Mouse (Mus musculus) limb, embryonic 13.5 days (tissue): ENCODE measurements around the gene Rad54l. TPM values are rescaled to one million over a fixed set of nuclear protein-coding genes. Genes with fewer than 3 reads are reported as not detected.

Experiments used
- ATAC-seq: fragments of 200-750 bp; cut with Nextera tagmentation; 2 replicates; pipeline ENCODE4 v1.8.0; 2017; ENCODE audit warnings: low read depth, moderate number of reproducible peaks, moderate TSS enrichment; ENCODE audit not compliant: low FRiP score
- H3K27ac ChIP-seq: fragments of 300-500 bp; sonication (generic); 2 replicates; pipeline ENCODE4 v1.5.1; 2015; ENCODE audit warnings: inconsistent platforms, mild to moderate bottlenecking, moderate library complexity
- H3K27me3 ChIP-seq: fragments of 300-500 bp; sonication (generic); 2 replicates; pipeline ENCODE4 v1.6.1; 2015; ENCODE audit warnings: mild to moderate bottlenecking, inconsistent platforms
- H3K36me3 ChIP-seq: fragments of 300-500 bp; sonication (generic); 2 replicates; pipeline ENCODE4 v1.6.1; 2015; ENCODE audit warnings: inconsistent platforms, mild to moderate bottlenecking, moderate library complexity
- H3K4me1 ChIP-seq: fragments of 300-500 bp; sonication (generic); 2 replicates; pipeline ENCODE4 v1.6.1; 2015; ENCODE audit warnings: inconsistent platforms
- H3K4me2 ChIP-seq: fragments of 300-500 bp; sonication (generic); replicated peaks from 2 replicates; pipeline ENCODE4 v1.6.1; 2015; ENCODE audit warnings: inconsistent platforms, mild to moderate bottlenecking, moderate library complexity
- H3K4me3 ChIP-seq: fragments of 300-500 bp; sonication (generic); 2 replicates; pipeline ENCODE4 v1.5.1; 2015; ENCODE audit warnings: moderate library complexity, mild to moderate bottlenecking, inconsistent platforms
- H3K9ac ChIP-seq: fragments of 300-500 bp; sonication (generic); 2 replicates; pipeline ENCODE4 v1.6.1; 2015; ENCODE audit warnings: mild to moderate bottlenecking, inconsistent platforms
- H3K9me3 ChIP-seq: fragments of 300-500 bp; sonication (generic); 2 replicates; pipeline ENCODE4 v1.6.1; 2016; ENCODE audit warnings: inconsistent platforms
- WGBS: fragments of 180-500 bp; shearing (Covaris S2); methylation state at CpG from one replicate; pipeline ENCODE4 v1.1.7; 2015; 5-methylcytosine and 5-hydroxymethylcytosine counted together
- polyA plus RNA-seq: library from polyadenylated mRNA; unstranded; fragments of >200 nt; fragmentation: Nextera tagmentation; extraction: Ambion mirVana; gene quantifications from 2 replicates; pipeline ENCODE4 v1.2.1, GENCODE M21; 2015

Rad54l gene
- polyA plus RNA-seq, 1 experiment from 2014 or later: 38.0 TPM

DNA sequence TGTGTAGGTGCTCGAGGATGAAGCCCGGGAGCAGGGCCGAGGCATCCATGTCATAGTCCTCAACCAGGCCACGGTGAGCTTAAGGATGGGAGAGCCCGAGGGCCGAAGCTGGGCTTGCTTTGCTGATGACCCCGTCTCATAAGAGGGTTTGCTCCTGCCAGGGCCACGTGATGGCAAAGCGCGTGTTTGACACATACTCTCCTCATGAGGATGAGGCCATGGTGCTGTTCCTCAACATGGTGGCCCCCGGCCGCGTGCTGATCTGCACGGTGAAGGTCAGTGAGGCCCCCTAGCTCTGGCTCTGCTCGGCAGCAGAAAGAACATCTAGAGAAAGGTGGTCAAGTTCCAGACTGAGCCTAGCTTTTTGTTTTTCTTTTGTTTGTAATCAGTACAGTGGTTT is 29.2 kb upstream of the Rad54l start:
- H3K9ac ChIP-seq: peak overlapping the region; percentile 31; the same call in 1 of the 2 replicates
- no peak overlapping the region for H3K27ac ChIP-seq
- no peak for ATAC-seq
- H3K9me3 ChIP-seq: no peaks in the 10 kb centered on the region
- no peak overlapping the region for H3K4me2 ChIP-seq
- H3K4me1 ChIP-seq: peaks cover 14% of the 10 kb centered on the region
- 92% methylated on average over 15 of the region's 15 CpGs for WGBS
- H3K4me3 ChIP-seq: no peak overlapping the region
- H3K27me3 ChIP-seq: no peaks in the 10 kb centered on the region
- peaks cover 63% of the 10 kb centered on the region for H3K36me3 ChIP-seq

DNA sequence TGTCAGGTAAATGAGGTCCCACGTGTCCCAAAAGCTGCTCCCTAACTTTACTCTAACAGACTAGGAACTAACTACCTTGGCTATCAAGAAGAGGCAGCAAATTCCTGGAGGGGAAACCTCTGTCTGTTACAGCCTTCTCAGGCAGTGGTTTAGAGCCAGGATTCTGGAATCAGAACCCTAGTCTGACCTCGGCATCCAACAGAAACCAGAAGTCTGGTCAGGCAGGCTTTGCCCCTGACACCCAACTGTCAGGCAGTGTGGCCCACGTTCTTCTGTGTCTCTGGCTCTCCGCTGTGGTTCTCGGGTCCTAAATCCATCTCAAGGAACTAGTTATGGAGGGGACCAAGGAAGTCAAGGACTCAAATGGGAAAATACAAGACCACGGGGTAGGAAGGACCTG is 27.7 kb upstream of the Rad54l start, which contains the start of gene Lurap1:
Gene Lurap1 (minus strand): TSS at position 101 of the 400 bp plus-strand sequence.
- H3K4me3 ChIP-seq: peak within 1 kb of the TSS; percentile 77
- no peaks in the 10 kb centered on the region for H3K9me3 ChIP-seq
- H3K27ac ChIP-seq: peak within 1 kb of the TSS; percentile 84
- peaks cover 48% of the 10 kb centered on the region for H3K36me3 ChIP-seq
- no peaks in the 10 kb centered on the region for H3K27me3 ChIP-seq
- WGBS: 73% methylated on average over 6 of the region's 6 CpGs
- H3K4me2 ChIP-seq: peak within 1 kb of the TSS; percentile 88
- peaks cover 14% of the 10 kb centered on the region for H3K4me1 ChIP-seq
- no peak for ATAC-seq
- peak within 1 kb of the TSS; percentile 94 for H3K9ac ChIP-seq

DNA sequence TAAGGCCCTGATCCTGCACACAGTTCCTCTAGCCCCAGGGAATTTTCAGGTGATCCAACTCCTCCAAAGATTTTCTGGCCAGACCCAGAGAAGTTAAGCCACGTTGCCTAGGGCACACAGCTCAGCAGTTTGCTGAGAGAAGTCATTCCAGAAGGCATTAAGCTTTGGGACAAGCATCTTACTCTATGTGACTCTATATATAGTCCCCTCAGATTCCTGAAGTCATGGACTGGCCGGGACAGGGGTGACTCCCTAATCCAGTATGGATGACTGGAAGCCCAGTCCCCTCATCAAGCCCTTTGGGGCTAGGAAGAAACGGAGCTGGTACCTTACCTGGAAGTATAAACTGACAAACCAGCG is 27.4 kb upstream of the Rad54l start:
- Histone ChIP-seq H3K9ac (peak overlapping the region; percentile 94), H3K9me3 (no peaks in the 10 kb centered on the region), H3K4me1 (peaks cover 14% of the 10 kb centered on the region), H3K4me2 (peak overlapping the region; percentile 88), H3K4me3 (peak overlapping the region; percentile 77), H3K27me3 (no peaks in the 10 kb centered on the region), H3K36me3 (peaks cover 44% of the 10 kb centered on the region), H3K27ac (peak overlapping the region; percentile 73; the same call in 1 of the 2 replicates)
- 14% methylated on average over 4 of the region's 4 CpGs for WGBS
- peak; percentile 38; the same call in 1 of the 2 replicates for ATAC-seq

DNA sequence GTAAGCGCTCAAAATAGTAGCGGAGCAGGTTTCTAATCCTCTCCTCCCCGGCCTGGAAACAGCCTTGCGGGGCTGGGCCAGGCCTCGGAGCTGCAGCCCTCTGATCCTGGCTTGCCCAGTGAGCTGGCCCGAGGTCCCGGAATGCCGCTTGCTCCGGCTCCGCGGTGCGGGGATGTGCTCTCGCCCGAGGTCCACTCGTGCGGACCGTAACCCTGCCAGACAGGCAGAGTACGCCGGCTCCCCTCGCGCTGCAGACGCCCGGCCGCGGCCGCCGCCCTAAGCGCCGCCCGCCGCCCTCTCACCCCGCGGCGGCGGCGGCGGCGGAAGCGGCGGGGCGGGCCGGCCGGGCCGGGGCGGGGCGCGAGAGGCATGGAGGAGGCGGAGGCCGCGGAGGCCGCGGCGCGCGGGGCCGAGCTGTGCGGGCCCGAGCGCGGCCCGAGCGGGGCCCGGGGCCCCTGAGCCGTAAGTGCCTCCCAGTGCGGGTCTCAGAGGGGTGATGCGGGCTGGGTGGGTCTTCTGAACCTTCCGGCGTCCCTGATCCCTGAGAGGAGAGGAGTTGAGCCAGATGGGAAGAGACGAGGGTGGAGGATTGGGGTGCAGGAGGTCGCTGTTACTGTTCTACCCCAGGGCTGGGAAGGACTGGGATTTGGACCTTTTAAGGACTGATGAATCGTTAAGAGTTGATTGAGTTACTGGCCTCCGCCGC is 26.8 kb upstream of the Rad54l start:
- under 1% methylated on average over 60 of the region's 73 CpGs for WGBS
- peak overlapping the region; percentile 94 for H3K9ac ChIP-seq

DNA sequence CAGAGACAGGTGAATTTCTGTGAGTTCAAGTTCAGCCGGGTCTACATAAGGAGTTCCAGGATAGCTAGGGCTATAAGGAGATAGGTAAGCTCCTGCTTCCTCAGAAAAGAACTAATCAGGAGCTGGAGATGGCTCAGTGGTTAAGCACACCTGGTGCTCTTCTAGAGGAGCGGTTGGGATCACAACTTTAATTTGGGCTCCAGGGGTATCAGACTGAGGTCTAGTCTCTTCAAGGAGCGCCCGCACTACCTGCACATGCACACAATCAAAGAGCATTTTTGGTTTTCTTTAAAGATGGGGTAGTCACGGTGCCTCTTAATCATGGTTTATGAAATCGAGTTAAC is 26.3 kb upstream of the Rad54l start:
- WGBS: 22% methylated on average over 6 of the region's 6 CpGs

More for the DNA sequence above, 26.8 kb upstream of the Rad54l start:
- Histone ChIP-seq H3K4me2 (peak overlapping the region; percentile 88), H3K9me3 (no peaks in the 10 kb centered on the region), H3K27ac (peak overlapping the region; percentile 84), H3K4me1 (peaks cover 14% of the 10 kb centered on the region), H3K36me3 (peaks cover 39% of the 10 kb centered on the region), H3K27me3 (no peaks in the 10 kb centered on the region), H3K4me3 (peak overlapping the region; percentile 77)
- peak; percentile 93 for ATAC-seq

DNA sequence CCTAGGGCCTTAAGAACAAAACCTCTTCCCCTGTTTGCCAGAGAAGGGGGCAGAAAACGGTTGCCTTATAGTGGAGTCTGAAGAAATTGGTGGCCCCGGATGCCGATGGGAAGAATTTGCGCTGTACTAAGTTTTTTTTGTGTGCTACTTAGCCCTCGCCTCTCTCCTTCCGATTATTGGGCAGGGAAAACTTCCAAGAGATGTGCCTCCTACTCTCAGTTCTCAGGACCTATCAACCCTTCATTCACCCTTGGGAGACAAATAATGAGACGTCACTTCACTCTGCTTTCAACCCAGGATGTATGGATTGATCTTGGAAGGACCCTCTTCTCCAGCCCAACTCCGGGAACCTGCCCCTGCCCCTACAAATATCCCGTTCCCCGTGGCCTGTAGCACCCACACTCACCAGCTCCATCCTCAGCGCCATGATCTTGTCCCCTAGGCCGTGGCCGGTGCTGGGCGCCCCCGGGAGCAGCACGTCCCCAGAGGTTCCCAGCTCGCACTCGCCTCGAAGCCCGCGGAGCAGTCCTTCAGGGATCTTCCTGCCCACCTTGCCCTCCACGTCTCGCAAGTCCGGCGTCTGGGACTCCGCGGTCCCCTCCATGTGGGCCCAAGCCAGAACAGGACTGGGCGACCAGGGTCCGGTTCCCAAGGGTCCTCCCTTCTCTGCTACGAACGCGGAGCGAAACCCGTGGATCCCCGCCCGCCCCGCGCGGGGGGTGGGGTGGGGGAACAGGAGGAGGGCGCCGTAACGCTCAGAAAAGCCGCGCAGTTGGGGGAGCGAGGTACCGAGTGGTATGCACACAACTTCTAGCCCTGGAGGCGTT is 20.6 kb upstream of the Rad54l start:
- Histone ChIP-seq H3K9me3 (no peaks in the 10 kb centered on the region), H3K9ac (peak overlapping the region; percentile 81), H3K4me2 (peak overlapping the region; percentile 91), H3K4me1 (peaks cover 14% of the 10 kb centered on the region), H3K4me3 (peak overlapping the region; percentile 78), H3K27me3 (peaks cover 12% of the 10 kb centered on the region), H3K27ac (no peak overlapping the region), H3K36me3 (no peaks in the 10 kb centered on the region)
- peak; percentile 82 for ATAC-seq
- WGBS: under 1% methylated on average over 47 of the region's 47 CpGs

More for the DNA sequence above, 26.3 kb upstream of the Rad54l start:
- H3K9me3 ChIP-seq: no peaks in the 10 kb centered on the region
- H3K27ac ChIP-seq: peak overlapping the region; percentile 84
- H3K27me3 ChIP-seq: no peaks in the 10 kb centered on the region
- H3K4me3 ChIP-seq: peak overlapping the region; percentile 77
- H3K4me1 ChIP-seq: peaks cover 14% of the 10 kb centered on the region
- peaks cover 34% of the 10 kb centered on the region for H3K36me3 ChIP-seq
- peak; percentile 9; the same call in 1 of the 2 replicates for ATAC-seq
- peak overlapping the region; percentile 88 for H3K4me2 ChIP-seq
- peak overlapping the region; percentile 94 for H3K9ac ChIP-seq

DNA sequence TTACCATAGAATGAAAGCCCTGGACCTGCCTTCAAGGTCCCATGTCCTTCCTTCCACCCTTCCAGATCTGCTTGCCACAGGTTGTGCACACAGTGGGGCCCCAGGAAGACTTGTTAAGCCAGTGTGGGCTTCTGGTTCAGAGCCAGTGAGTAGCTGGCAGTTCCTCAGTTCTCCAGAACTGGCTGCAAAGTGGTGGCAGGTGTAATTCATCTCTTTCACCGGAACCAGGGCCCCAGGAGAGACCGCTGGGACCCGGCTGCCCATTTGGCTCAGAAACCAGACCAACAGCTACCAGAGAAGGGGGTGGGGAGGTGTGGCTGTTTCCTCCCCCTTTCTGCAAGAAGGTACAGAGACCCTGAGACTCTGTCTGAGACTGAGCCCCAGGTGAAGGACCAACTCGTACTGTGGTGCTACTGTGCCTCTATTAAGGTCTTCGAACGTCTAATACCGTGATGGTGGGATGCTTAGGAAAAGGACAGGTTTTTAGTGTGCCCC is 19.9 kb upstream of the Rad54l start:
- peak overlapping the region; percentile 81 for H3K9ac ChIP-seq

DNA sequence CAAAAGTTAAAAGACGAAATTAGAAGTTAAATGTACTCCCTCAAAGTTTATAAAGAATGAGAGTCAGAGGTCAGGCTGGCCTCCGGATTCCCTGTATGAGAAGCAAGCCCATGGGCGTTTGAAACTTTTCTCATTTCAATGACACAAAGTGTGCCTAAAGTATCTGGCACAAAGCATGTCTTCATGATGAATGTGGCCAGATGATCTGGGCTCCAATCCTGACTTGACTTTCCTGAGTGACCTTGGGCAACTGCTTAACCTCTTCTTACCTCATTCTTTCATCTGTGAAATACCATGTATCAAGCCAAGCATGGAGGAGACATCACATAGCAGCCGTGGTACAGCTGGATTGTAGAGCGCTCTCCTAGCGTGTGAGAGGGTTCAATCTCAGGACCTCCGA is 18.8 kb upstream of the Rad54l start:
- no peak overlapping the region for H3K27ac ChIP-seq
- no peak overlapping the region for H3K9ac ChIP-seq
- no peaks in the 10 kb centered on the region; the same call in 1 of the 2 replicates for H3K36me3 ChIP-seq
- peaks cover 12% of the 10 kb centered on the region for H3K27me3 ChIP-seq
- no peak overlapping the region for H3K4me2 ChIP-seq
- 83% methylated on average over 7 of the region's 7 CpGs for WGBS
- peaks cover 14% of the 10 kb centered on the region for H3K4me1 ChIP-seq
- no peaks in the 10 kb centered on the region for H3K9me3 ChIP-seq
- ATAC-seq: no peak
- H3K4me3 ChIP-seq: no peak overlapping the region

More for the DNA sequence above, 19.9 kb upstream of the Rad54l start:
- 4% methylated on average over 7 of the region's 7 CpGs for WGBS
- peaks cover 14% of the 10 kb centered on the region for H3K4me1 ChIP-seq
- no peak for ATAC-seq
- H3K36me3 ChIP-seq: no peaks in the 10 kb centered on the region
- no peak overlapping the region for H3K27ac ChIP-seq
- peak overlapping the region; percentile 91 for H3K4me2 ChIP-seq
- peaks cover 12% of the 10 kb centered on the region for H3K27me3 ChIP-seq
- H3K4me3 ChIP-seq: peak overlapping the region; percentile 78
- no peaks in the 10 kb centered on the region for H3K9me3 ChIP-seq

DNA sequence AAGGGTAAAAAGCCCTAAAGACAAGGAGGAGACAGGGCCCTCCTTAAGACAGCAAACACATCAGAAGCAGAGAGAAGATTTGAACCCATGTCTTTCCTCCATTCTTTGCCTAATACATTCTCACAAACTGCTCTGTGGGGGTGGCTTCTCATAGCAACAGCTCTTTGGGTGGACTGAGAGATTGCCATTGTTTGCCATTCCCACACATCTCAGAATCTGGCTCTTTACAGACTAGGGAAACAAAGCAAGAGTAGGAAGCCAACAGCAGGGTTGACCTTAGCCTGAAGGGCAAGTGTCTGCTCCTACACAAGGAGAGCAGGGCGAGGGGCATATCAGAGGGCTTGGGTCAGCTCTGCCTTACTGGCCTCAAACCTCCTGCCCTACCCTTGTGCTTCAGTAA is 18.2 kb upstream of the Rad54l start:
- no peak overlapping the region for H3K27ac ChIP-seq
- H3K4me2 ChIP-seq: no peak overlapping the region
- no peak overlapping the region for H3K9ac ChIP-seq
- 81% methylated on average over 1 of the region's 1 CpGs for WGBS
- no peak overlapping the region for H3K4me3 ChIP-seq
- no peaks in the 10 kb centered on the region for H3K9me3 ChIP-seq
- ATAC-seq: no peak
- no peaks in the 10 kb centered on the region; the same call in 1 of the 2 replicates for H3K36me3 ChIP-seq
- peaks cover 12% of the 10 kb centered on the region for H3K27me3 ChIP-seq
- peaks cover 14% of the 10 kb centered on the region for H3K4me1 ChIP-seq

DNA sequence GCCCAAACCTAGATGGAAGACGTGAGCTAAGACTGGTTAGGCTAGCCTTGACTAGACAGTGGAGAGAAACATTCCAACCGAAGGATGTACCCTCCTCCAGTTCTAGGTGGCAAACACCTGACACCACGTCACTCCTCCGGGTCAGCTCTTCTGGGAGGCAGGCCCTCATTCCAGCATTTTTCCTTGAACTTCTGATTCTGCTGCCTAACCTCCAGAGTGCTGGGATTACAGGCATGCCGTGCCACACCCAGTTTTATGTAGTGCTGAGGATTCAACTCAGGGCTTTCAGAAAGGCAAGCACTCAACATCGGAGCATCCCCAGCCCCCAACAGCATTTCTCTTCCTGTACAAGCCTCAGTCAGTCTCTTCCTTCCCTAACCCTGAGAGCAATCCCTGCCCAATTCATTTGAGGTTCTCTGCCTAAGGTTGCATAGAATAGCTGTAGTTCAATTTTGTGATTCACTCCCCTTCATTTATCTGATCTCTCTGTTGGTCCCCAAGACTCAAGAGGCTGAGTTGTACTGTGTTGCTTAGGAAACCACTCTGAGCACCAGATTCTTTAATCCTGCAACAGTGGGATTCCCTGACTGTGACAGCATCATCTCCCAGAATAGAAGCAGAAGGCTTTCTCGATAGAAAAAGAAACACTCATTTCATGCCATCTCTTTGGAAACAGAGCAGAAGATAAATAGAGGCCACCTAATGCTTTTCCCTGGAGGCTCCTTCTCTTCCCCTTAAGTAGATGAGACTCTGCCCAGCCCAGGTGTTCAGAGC is 17.5 kb upstream of the Rad54l start:
- no peaks in the 10 kb centered on the region for H3K9me3 ChIP-seq
- H3K27ac ChIP-seq: no peak overlapping the region
- peaks cover 12% of the 10 kb centered on the region for H3K27me3 ChIP-seq
- no peak overlapping the region for H3K9ac ChIP-seq
- ATAC-seq: no peak
- H3K36me3 ChIP-seq: no peaks in the 10 kb centered on the region; the same call in 1 of the 2 replicates
- no peak overlapping the region for H3K4me2 ChIP-seq
- 78% methylated on average over 7 of the region's 7 CpGs for WGBS
- H3K4me1 ChIP-seq: peaks cover 14% of the 10 kb centered on the region
- no peak overlapping the region for H3K4me3 ChIP-seq

DNA sequence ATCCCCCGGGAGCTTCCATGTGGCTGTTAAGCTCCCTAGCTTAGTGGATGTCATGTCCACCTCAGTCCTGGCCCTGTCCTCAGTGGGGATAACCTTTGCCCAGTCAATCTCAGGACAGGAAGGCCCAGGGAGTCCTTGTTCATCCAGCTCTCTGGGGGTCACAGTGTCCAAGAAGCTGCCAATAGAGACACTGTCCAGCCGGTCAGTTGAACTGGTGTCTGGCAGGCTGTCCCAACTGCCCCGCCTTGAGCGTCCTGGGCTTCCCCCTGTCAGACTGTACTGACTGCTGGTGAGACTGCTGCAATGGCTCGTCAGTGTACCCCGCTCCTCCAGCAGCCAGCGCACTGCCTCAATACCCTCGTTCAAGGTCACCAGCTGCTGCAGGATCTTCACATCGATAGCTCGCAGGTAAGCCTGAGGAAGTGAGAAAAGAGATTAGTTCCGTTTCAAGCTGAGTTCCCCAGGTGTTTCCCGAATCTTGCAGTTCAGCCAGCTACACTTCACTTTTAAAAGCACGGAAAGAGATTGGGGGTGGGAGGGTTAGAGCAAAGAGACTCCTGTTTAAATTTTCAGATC is 14.0 kb upstream of the Rad54l start:
- H3K36me3 ChIP-seq: no peaks in the 10 kb centered on the region; the same call in 1 of the 2 replicates
- no peak overlapping the region for H3K4me3 ChIP-seq
- H3K4me2 ChIP-seq: no peak overlapping the region
- WGBS: 53% methylated on average over 13 of the region's 13 CpGs
- H3K27ac ChIP-seq: no peak overlapping the region
- H3K9me3 ChIP-seq: no peaks in the 10 kb centered on the region
- H3K4me1 ChIP-seq: no peaks in the 10 kb centered on the region
- no peak for ATAC-seq
- 0 out of 2 replicates have a peak, but pooled peaks cover 2% of the 10 kb centered on the region for H3K27me3 ChIP-seq
- no peak overlapping the region for H3K9ac ChIP-seq
